Mouse (Mus musculus) thymus, postnatal 10 days (tissue): ENCODE data around the gene Nsd1.
A peak's percentile ranks its signal among the peaks of the same experiment; 100 is the strongest.

Experiments used
- DNase-seq, 2 experiments: peaks; one replicate each; pipeline ENCODE4 v3.0.0; 2021; ENCODE audit warnings: low spot score in 2 of 2

The Nsd1 gene

DNA sequence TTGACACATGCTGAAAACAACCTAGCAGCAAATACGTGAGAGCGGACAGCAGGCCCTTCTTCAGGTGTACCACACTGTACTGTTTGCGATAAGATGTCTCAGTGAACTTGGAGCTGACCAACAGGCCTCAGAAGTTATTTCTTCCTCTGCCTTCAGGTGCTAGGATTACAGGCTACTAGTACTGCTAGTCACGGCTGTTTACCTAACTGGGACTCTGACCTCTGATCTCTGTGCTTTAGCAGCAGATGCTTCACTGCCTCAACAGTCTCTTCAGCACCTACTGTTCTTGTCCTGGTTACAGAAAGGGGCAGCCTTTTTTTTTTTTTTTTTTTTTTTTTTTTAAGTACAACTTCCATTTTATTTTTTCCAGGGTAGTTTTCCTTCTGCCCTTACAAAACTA, 43.2 kb downstream of the Nsd1 start:
- no peak for DNase-seq

DNA sequence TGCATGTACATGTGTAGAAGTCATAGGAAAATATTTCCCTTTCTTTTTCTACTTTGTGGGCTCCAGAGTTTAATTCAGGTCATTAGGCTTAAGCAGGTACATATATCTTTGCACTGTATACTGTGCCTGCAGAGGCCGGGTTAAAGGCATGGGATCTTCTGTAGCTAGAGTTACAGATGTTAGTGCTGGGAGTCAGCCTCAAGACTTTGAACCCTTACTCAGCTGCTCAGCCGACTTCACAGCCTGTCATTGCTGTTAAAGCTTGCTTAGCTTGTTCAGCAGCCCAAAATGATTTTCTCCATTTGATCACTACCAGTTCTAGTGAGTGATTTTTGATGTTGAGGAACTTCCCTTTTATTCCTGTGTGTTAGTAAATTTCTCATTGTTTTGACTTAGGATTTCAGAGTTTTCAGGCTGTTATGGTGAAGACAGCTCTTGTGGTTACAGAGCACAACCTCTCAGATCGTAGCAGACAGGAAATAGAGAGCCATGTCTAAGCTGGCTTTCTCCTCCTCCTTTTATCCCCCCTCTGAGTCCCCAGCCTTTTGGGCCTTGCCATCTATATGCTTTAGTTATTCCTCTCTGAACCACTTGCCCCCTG, 45.6 kb downstream of the Nsd1 start:
- peak; percentile 5 to 24 for DNase-seq

DNA sequence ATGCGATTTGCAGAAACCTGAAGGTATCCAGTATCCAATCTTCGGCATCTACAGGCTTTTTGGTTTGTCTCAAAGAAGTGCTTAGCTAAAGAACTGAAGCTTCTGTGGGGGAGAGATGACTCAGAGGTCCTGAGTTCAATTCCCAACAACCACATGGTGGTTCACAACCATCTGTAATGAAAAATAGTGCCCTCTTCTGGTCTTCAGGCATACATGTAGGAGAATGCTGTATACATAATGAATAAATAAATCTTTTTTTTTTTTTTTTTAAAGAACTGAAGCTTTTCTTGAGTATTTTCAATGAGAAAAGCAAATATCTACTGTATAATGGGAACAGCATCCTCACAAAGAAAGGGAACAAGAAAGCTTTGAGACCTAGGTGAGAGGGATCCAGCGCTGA, 49.1 kb downstream of the Nsd1 start:
- DNase-seq: no peak

DNA sequence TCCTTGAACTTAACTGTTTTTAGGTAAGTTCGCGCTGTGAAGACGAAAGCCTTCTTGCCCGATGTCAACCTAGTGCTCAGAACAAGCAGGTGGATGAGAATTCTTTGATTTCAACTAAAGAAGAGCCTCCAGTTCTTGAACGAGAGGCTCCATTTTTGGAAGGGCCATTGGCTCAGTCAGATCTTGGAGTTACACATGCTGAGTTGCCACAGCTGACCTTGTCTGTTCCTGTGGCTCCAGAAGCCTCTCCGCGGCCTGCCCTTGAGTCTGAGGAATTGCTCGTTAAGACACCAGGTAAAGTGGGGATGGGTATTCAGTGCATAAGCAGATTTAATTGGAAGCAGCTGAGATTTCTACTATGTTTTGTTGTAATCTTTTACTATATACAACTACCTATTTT, 51.9 kb downstream of the Nsd1 start:
- DNase-seq: no peak

DNA sequence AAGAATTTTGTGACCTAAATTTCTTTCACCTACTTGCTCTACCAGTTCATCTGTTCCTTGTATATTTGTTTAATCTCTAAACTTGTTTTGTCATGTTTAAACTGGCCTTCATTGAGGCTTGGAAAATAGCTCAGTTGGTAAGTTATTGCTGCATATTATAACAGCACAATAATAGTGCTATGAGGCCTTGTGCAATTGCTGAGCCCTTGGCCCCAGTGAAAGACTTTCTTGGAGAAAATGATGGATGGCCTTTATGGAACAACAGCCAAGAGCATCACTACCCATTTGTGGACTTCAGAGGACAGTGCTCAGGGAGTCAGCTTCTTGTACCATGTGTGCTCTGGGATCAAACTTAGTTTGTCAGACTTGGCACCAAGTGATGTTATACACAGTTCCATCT, 52.5 kb downstream of the Nsd1 start:
- DNase-seq: no peak

DNA sequence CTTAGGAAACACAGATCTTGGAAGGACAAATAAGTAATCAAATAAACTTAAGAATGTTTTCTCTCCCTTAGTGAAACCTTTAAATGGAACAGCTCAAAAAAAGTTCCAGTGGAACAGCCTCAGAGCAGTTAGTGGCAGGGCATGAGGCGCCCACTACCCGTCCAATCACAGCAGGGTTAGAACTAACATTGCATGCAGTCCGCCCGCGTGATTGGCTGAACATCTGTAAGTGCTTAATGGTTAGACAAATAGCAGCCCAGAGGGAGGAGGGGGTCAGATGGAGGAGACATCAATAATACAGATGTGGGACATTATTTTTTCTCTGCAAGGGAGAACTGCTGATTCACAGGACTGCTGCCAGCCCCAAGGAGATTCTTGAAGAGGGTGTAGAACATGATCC, 67.6 kb downstream of the Nsd1 start:
- no peak for DNase-seq

DNA sequence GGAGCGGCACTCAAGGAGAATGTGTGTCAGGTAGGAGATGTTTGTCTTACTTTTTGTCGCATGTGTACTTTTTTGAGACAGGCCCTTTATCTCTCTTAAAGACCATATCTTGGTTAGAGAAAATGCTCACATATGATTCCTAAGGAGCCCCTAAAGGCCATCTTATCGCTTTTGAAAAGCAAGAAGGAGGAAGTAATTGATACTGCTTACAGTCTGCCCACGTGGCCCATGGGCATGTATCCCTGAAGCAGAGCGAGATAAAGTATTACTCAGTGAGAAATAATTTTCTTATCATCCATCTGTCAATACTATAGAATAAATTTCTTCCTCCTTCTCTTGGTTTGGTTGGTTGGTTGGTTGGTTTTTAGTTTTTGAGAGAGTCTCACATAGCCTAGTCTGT, 68.1 kb downstream of the Nsd1 start:
- no peak for DNase-seq

DNA sequence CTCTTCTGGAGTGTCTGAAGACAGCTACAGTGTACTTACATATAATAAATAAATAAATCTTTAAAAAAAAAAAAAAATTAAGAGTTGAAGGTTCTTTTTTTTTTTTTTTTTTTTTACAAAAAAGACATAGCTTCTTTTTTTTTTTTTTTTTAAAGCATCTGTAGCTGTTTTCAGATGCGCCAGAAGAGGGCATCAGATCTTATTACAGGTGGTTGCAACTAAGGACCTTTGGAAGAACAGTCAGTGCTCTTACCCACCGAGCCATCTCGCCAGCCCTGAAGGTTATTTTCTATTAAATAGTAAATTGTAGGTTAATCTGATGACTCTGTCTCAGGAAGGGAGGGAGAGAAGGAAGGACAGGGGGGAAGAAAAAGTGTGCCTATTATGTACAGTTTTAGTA, 79.3 kb downstream of the Nsd1 start:
- DNase-seq: no peak

DNA sequence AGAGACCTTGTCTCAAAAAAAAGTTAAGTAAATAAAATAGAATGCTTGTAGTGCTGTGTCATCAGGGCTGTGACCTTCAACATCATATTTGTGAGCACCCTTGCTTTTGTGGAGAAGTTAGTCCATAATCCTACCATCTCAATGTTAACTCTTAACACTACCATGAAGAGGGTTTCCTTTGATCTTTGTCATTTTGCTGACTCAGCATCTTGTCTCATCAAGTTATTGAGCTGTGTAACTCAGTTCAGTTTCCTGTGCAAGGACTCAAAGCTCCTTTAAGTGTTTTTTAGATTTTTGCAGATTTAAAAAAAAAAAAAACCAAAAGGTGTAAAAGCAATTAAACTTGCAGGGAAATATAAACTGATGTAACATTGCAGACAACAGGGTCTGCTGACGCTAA, 87.2 kb downstream of the Nsd1 start:
- no peak for DNase-seq

DNA sequence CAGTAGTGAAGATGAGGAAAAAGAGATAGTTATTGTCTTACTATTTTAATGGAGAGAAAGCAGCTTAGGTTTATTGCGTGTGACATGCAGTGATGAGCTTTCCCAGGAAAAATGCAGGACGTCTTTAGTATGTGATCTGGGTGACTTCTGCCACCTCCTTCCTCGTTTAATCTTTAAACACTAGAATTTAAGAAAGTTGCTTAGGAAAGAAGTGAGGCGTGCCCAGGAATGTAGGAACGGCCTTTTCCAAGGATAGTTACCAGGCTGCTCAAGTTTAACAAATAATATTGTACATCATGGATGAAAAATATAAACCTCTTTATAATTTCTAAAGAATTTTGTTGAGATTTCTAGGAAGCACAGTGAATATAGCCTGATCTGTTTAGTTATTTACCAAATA, 91.3 kb downstream of the Nsd1 start:
- DNase-seq: no peak

DNA sequence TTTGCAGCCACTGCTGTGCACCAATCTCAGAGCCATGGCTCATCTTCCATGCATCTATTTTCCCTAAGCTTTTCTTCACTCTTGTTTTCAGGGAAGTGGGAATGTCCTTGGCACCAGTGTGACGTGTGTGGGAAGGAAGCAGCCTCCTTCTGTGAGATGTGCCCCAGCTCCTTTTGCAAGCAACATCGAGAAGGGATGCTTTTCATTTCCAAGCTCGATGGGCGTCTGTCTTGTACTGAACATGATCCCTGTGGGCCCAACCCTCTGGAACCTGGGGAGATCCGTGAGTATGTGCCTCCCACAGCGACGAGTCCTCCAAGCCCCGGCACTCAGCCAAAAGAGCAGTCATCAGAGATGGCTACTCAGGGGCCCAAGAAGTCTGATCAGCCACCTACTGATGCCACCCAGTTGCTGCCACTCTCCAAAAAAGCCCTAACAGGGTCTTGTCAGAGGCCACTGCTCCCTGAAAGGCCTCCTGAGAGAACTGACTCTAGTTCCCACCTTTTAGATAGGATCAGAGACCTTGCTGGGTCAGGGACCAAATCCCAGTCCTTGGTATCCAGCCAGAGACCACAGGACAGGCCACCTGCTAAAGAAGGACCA, 102.5 kb downstream of the Nsd1 start:
- no peak for DNase-seq

DNA sequence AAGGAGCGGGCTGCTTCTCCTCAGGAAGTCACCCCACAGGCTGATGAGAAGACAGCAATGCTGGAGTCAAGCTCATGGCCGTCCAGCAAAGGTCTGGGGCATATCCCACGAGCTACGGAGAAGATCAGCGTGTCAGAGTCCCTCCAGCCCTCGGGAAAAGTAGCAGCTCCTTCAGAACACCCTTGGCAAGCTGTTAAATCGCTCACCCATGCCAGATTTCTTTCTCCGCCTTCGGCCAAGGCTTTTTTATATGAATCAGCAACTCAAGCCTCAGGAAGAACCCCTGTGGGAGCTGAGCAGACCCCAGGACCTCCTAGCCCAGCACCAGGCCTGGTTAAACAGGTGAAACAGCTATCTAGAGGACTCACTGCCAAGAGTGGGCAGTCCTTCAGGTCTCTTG, 103.5 kb downstream of the Nsd1 start:
- DNase-seq: no peak

DNA sequence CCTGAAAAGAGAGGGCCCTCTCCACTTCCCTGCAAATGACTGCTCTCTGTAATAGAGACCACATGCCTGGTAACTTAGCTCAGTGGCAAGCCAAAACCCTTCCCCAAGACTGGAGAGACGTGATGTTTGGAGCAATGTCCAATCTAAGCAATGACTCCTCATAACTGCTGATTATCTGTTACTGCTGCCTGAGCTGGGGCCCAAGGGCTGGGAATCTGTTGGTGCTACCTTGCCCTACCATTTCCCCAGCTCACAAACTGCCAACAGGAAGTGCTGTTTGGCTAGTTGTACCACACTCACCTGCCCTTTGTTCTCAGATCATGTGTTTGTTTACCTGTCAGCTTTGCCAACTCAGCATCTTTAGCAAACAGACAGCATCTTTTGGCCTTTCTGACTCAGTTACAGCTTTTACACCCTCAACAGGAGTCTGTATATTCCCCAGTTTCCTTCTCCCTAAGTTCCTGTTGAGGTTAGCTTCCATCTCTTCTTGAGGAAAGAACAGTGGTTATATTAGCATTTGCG, 105.4 kb downstream of the Nsd1 start:
- DNase-seq: no peak

DNA sequence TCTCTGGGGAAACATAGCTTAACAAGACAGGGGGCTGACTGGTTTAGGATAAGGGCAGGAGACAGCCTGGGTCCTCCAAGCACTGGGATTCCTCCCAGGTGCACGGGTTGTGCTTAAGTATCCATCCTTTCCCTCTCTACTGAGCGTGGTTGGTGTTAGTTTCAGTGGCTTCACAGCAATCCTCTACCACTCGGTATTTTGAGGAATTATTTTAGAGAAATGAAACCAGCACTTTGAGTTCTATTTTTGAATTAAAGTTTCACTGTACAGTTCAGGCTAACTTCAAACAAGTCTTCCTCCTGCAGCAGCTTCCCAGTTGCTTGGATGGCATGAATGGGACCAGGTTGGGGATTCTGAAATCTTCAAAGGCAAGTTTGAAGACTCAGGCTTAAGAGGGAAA, 108.8 kb downstream of the Nsd1 start:
- no peak for DNase-seq

DNA sequence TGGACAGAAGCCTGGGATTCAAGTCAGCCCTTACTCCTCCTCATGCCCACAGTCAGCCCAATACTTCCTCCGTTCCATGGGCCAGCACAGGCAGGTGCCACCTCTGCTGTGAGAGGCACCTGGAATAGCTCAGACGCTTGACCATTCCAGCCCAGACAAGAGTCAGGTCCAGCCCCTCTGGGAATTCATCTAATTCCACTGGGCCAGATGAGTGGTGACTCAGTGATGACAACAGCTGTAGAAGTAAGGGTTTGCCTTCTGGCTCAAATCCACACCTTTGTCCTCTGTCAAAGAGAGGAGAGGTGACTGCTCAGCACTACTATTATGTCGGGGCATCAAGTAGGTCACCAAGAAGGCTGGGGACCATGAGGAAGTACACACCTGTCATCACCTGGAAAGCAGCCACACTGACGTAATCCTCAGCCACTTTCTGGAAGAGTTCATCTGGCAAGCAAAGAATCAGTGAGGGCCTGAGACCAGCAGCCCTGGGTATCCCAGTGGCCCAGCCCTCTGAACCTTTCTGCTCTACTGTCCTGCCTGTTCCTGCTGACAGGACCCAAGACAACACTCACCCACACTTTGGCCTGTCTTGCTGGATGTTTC, 110.5 kb downstream of the Nsd1 start, which contains the start of gene Prelid1:
TSS of gene Prelid1 (plus strand) at position 570 of the 603 bp plus-strand sequence.
- DNase-seq: no peak

DNA sequence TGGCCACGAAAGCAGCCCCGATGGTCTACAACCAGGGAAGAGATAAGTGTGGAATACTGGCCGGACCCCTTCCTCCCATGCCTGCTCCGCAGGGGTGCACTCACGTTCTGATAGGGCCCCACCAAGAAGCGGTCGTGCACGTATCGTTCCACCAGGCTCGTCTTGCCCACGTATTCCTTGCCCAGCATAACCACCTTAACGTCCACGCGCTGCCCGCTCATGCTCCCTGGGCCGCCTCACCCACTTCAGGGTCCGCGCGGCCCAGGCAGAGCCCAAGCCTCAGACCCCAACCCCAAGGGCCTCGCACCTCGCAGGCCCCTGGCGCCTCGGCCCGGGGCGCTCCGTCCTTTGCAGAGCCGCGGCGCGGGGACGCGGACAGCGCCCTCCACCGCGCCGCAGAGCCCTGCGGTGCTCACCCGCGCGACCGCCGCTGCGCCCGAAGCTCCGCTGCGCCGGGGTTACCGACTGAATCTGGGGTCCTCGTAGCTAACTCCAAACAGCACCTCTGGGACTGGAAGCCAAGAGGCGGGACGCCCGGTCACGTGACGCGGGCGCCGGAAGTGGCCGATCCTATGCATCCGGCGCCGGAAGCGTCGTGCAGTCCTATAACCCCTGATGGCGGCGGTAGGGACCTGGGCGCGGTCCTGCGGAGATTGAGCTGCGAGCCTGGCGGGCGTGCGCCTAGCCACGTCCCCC, 112.0 kb downstream of the Nsd1 start, which contains the start of gene Rab24:
TSS of gene Rab24 (minus strand) at position 513 of the 696 bp plus-strand sequence.
- DNase-seq: peak; percentile 85 to 89

DNA sequence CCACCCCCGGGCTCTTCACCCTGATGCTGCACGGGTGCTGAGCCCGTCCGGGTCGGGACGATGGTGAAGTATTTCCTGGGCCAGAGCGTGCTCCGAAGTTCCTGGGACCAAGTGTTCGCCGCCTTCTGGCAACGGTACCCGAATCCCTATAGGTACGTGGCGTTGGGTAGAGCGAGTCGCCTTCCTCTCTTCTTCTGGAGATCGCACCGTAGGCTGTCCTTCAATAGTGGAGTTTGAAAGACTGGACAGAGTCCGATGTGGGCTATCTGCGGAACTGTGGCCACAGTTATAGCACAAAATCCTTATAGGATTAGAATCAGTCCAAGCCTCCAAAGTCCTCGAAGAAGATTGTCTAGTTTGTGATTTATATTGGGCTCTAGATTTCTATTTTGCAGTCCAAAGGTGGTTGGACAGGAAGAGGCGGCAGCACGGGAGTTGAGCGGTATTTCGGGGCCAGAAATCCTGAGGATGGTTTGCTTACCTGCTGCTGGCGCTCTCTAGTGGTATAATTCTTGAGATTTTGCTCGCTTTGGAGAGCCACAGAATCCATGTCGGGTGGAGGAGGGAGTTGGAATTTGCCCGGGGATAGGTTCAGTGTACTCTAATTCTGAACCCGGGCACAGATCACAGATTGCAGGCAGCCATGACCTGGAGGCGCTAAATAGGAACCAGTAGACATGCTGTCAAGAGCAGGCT, 112.7 kb downstream of the Nsd1 start:
- peak in 1 of 2 experiments; percentile 47 for DNase-seq

DNA sequence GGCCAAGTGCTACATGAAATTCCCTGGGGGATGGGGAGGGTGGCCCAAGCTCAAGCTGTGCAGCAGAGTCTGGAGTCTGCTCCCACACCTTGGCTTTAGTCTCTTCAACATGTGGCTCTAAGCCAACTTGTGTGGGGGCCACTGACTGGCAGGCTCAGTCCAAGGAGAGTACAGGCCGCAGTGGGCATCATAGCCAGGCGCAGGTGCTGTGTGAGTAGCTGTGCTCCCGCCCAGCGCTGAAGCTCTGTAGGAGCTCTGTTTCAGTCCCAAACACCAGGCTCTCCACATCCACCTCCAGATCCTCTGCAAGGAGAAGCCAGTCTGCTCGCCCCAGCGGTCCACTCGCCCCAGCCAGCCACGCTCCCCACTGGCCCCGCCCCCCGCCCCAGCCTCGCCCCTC, 116.0 kb downstream of the Nsd1 start:
- DNase-seq: no peak

DNA sequence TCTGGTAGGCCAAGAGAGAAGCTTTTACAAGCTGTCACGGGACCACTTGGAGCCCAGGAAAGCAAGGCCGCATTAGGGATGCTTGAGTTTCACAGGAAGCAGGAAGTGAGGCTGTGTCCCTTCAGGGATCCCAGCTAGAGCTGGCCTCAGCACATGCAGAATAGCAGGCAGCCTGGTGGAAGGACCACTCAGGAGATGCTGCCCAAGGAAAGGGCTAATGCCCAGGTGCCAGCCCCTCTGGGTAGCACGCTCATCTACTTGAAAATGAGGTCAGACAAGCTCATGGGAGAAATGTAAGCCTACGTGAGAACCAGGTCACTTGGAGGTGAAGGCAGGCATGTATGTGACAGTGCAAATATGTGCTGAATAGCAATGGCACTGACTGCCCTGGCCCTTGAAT, 117.6 kb downstream of the Nsd1 start:
- no peak for DNase-seq

DNA sequence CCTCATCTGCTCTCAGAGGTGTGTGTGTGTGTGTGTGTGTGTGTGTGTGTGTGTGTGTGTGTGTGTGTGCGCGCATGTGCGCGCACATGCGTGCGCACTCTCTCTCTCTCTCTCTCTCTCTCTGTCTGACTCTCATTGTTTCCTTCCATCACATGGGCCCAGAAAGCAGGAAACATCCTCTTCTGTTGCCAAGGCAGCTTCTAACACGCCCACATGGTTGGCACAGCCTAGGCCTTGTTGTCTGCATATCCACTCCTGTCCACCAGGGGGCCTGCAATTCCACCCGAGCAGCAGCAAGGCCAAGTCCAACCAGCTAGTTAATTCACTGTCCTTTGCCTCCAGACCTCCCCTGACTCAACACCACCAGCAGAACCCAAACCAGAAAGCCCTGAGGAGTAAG, 118.1 kb downstream of the Nsd1 start:
- peak; percentile 80 to 88 for DNase-seq

DNA sequence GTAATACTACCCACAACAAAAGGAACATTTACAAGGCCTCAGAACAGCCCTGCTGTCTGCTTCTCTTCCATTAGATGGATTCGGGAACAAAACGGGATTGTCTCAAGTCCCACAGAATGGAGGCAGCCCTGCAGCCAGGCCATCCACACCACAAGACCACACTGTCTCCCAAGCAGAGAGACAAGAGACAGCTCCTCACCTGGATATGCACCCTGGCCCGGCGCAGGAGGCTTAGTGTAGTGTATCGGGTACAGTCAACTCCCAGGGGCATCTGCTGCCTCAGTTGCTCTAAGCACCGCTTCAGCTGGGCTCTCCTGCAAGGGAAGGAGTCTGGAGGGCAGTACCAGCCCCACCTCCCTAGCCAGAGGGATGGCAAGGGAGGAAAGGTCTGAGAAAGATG, 118.6 kb downstream of the Nsd1 start:
- DNase-seq: no peak

DNA sequence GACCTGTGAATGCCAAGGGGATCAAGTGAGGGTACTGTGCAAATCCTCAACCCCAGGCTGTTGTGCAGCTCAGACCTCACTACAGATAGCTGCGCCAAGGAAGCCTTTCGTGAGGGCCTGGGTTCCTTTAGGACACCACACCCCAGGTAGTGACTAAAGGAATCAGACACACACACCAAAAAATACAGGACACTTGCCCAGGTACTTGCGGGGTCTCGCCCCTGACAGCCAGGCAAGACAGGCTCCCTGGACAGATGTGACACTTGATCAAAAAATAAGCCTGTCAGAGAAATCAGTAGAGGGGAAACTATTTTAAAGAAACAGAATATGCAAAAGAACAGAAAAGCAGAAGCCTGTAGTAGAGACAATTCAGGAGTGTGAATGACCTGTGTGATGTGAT, 119.1 kb downstream of the Nsd1 start:
- DNase-seq: no peak
